8 mouse cellular contexts compared by ENCODE assay signal in the genomic region with DNA sequence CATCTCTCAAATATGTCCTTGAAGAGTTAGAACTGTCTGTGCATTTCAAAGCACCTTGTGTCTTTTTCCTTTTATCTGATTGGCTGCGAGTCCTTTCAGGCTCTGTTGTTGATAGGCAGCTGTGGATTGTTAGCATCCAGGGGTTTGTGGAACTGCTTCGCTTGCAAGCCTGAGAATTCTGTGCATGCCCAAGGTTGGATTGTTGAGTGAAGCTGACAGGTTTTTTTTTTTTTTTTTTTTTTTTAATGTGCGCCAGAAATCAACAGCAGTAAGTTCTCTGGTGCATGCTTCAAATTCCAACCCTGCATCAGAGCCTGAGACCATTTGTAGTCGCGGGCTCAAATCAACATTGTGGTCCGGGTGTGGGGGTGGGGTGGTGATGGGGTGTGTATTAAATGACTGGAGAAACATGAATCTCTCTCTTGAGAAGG.
A peak's percentile ranks its signal among the peaks of the same experiment; 100 is the strongest.
DNase-seq lines count a peak whose midpoint lies in the region; ATAC-seq and TF ChIP-seq lines count a peak whose summit lies in the region.

No protein-coding gene starts in this region.

- peaks cover 16% of the 10 kb centered on the region for H3K4me1 ChIP-seq in hindbrain, embryonic 10.5 days (replicated peaks)
- H3K4me1 ChIP-seq in limb, embryonic 14.5 days (ENCODE audit: control insufficient read depth, insufficient read depth, low read length), result peaks cover 3% of the 10 kb centered on the region; the same call in 1 of the 2 replicates
- H3K4me1 ChIP-seq in neural tube, embryonic 15.5 days, result peaks cover 12% of the 10 kb centered on the region

- peak; percentile 71 for ATAC-seq in limb, embryonic 14.5 days (ENCODE audit: low FRiP score, low read depth)
- no peak; the same call in 1 of the 2 replicates for ATAC-seq in neural tube, embryonic 15.5 days (ENCODE audit: low FRiP score)
- ATAC-seq in frontal cortex, adult (ENCODE audit: low TSS enrichment), result no peak

- WGBS in hindbrain, embryonic 10.5 days, result 43% methylated on average over 6 of the region's 6 CpGs
- WGBS in limb, embryonic 14.5 days, result 24% methylated on average over 6 of the region's 6 CpGs
- 43% methylated on average over 6 of the region's 6 CpGs for WGBS in neural tube, embryonic 15.5 days

- H3K27ac ChIP-seq in layer of hippocampus, adult 2 months, result peak overlapping the region; percentile 77
- no peak overlapping the region for H3K27ac ChIP-seq in hindbrain, embryonic 10.5 days
- H3K27ac ChIP-seq in limb, embryonic 14.5 days (replicated peaks; ENCODE audit: low read depth, low read length), result no peak overlapping the region
- no peak overlapping the region for H3K27ac ChIP-seq in neural tube, embryonic 15.5 days (replicated peaks)

- no peak for DNase-seq in layer of hippocampus, adult 2 months (ENCODE audit: low spot score in 2 of 2)
- no peak for DNase-seq in layer of hippocampus, postnatal 10 days (ENCODE audit: low spot score in 2 of 2)
- peak; percentile 24 for DNase-seq in hindbrain, embryonic 10.5 days (ENCODE audit: low spot score)
- peak; percentile 54 for DNase-seq in limb, embryonic 14.5 days (ENCODE audit: low spot score)
- no peak for DNase-seq in adrenal gland, adult 18-20 months (ENCODE audit: low spot score in 2 of 2)
- no peak for DNase-seq in right cerebral cortex, adult 2 months (ENCODE audit: low spot score in 2 of 2)

- TF ChIP-seq CTCF in layer of hippocampus, adult 2 months (conservative IDR thresholded peaks at IDR 0.05), result no peak

- TF ChIP-seq POLR2A in limb, embryonic 14.5 days (IDR thresholded peaks at IDR 0.05; ENCODE audit: borderline replicate concordance, extremely low read depth, insufficient read depth, insufficient read length), result no peak

- H3K9me3 ChIP-seq in hindbrain, embryonic 10.5 days, result no peaks in the 10 kb centered on the region
- H3K9me3 ChIP-seq in limb, embryonic 14.5 days (ENCODE audit: control insufficient read depth, low read length), result no peaks in the 10 kb centered on the region
- no peaks in the 10 kb centered on the region for H3K9me3 ChIP-seq in neural tube, embryonic 15.5 days (replicated peaks)

- 0 out of 2 replicates have a peak, but pooled peaks cover 10% of the 10 kb centered on the region for H3K27me3 ChIP-seq in hindbrain, embryonic 10.5 days (ENCODE audit: insufficient read depth, poor library complexity, severe bottlenecking)
- no peaks in the 10 kb centered on the region for H3K27me3 ChIP-seq in limb, embryonic 14.5 days (ENCODE audit: control insufficient read depth, insufficient read depth, low read length)
- H3K27me3 ChIP-seq in neural tube, embryonic 15.5 days (replicated peaks), result no peaks in the 10 kb centered on the region

- H3K4me3 ChIP-seq in layer of hippocampus, adult 2 months, result peak overlapping the region; percentile 60
- peak overlapping the region; percentile 53; the same call in 1 of the 2 replicates for H3K4me3 ChIP-seq in hindbrain, embryonic 10.5 days
- peak overlapping the region; percentile 35 for H3K4me3 ChIP-seq in limb, embryonic 14.5 days (replicated peaks; ENCODE audit: low read length)
- H3K4me3 ChIP-seq in neural tube, embryonic 15.5 days (replicated peaks), result peak overlapping the region; percentile 40; the same call in 1 of the 2 replicates

- peak overlapping the region; percentile 79 for H3K4me2 ChIP-seq in limb, embryonic 14.5 days (replicated peaks; ENCODE audit: low read depth, low read length, severe bottlenecking)
- peak overlapping the region; percentile 78 for H3K4me2 ChIP-seq in neural tube, embryonic 15.5 days

- no peaks in the 10 kb centered on the region for H3K36me3 ChIP-seq in hindbrain, embryonic 10.5 days
- no peaks in the 10 kb centered on the region for H3K36me3 ChIP-seq in limb, embryonic 14.5 days (ENCODE audit: control insufficient read depth, insufficient read depth, low read length)
- H3K36me3 ChIP-seq in neural tube, embryonic 15.5 days, result no peaks in the 10 kb centered on the region

- no peak overlapping the region for H3K9ac ChIP-seq in limb, embryonic 14.5 days (ENCODE audit: low read depth, low read length, severe bottlenecking)
- no peak overlapping the region for H3K9ac ChIP-seq in neural tube, embryonic 15.5 days (replicated peaks)

Comparison
In these comparisons a context has a peak if more than half of its experiments do, and no peak if none do; other contexts are left out.
1. DNase-seq: peak in hindbrain, embryonic 10.5 days (single experiment) and limb, embryonic 14.5 days (single experiment); none in layer of hippocampus, adult 2 months (0 of 2), layer of hippocampus, postnatal 10 days (0 of 2), adrenal gland, adult 18-20 months (0 of 2) and right cerebral cortex, adult 2 months (0 of 2).
2. Peak in every context shown above with its lines, with median percentiles within 50 percentile points of each other: H3K4me3 ChIP-seq.